Mouse (Mus musculus) liver, embryonic 14.5 days (tissue): ENCODE data around the gene Mmp14.

Experiments
- CTCF ChIP-seq: IDR thresholded peaks from 2 replicates; pipeline ENCODE4 v1.5.1; 2016; ENCODE audit warnings: antibody characterized with exemption, low read depth, control low read depth
- EP300 ChIP-seq: IDR thresholded peaks from 2 replicates; pipeline ENCODE4 v1.6.1; 2016; ENCODE audit warnings: antibody characterized with exemption, low read depth

- TF ChIP-seq CTCF (no peak), EP300 (no peak)
Observed at GRCm38 (mm10) chr14:54413877-54414700, 17.3 kb upstream of the Mmp14 start.
